Mouse (Mus musculus) C2C12 (cell line): ENCODE measurements around the gene Ssc4d. TPM values are rescaled to one million over a fixed set of nuclear protein-coding genes. Genes with fewer than 3 reads are reported as not detected.

Experiments
- H3K27me3 ChIP-seq: one replicate; pipeline ENCODE4 v1.6.1; 2011; ENCODE audit not compliant: control insufficient read depth, insufficient read depth, insufficient read length
- H3K36me3 ChIP-seq: one replicate; pipeline ENCODE4 v1.6.1; 2011; ENCODE audit not compliant: control insufficient read depth, insufficient read depth
- H3K4me3 ChIP-seq: one replicate; pipeline ENCODE4 v1.5.1; 2011; ENCODE audit warnings: mild to moderate bottlenecking, control low read depth; ENCODE audit not compliant: poor library complexity, insufficient read depth, severe bottlenecking
- H3K79me2 ChIP-seq: one replicate; pipeline ENCODE4 v1.6.1; 2011; ENCODE audit not compliant: control insufficient read depth, insufficient read depth
- H3K79me3 ChIP-seq: one replicate; pipeline ENCODE4 v1.6.1; 2011; ENCODE audit warnings: low read depth, control low read depth
- H3ac ChIP-seq: one replicate; pipeline ENCODE3; 2011; ENCODE audit warnings: low read depth; ENCODE audit not compliant: control insufficient read depth, insufficient read length
- CEBPB ChIP-seq: IDR thresholded peaks from one replicate; pipeline ENCODE4 v1.6.1; 2011; ENCODE audit warnings: low read depth, mild to moderate bottlenecking, control low read depth, moderate library complexity
- CTCF ChIP-seq: IDR thresholded peaks from one replicate; pipeline ENCODE4 v1.5.1; 2011; ENCODE audit not compliant: control insufficient read depth, insufficient read depth, insufficient read length
- FOSL1 ChIP-seq: IDR thresholded peaks from one replicate; pipeline ENCODE4 v1.8.0; 2011; ENCODE audit warnings: mild to moderate bottlenecking, low read length; ENCODE audit not compliant: poor library complexity, insufficient read depth, severe bottlenecking
- MAX ChIP-seq: IDR thresholded peaks from one replicate; pipeline ENCODE4 v1.6.1; 2011; ENCODE audit warnings: mild to moderate bottlenecking, control low read depth
- MYOD1 ChIP-seq: IDR thresholded peaks from one replicate; pipeline ENCODE4 v1.6.1; 2011; ENCODE audit warnings: low read depth; ENCODE audit not compliant: control insufficient read depth, insufficient read length
- MYOG ChIP-seq: IDR thresholded peaks from one replicate; pipeline ENCODE4 v1.6.1; 2011; ENCODE audit not compliant: control insufficient read depth, insufficient read length; ENCODE audit errors: extremely low read depth
- USF1 ChIP-seq: IDR thresholded peaks from one replicate; pipeline ENCODE4 v1.6.1; 2011; ENCODE audit warnings: low read depth, mild to moderate bottlenecking, control low read depth, moderate library complexity
- polyA plus RNA-seq: library from polyadenylated mRNA; unstranded; fragments of >200 nt; fragmentation: generic; extraction: Trizol; gene quantifications from one replicate; pipeline ENCODE4 v1.2.1, GENCODE M21; 2012; ENCODE audit warnings: missing spikeins

Ssc4d gene
- polyA plus RNA-seq, 1 experiment: 3.6 TPM

- H3K27me3 ChIP-seq: no peaks in the 10 kb centered on the region
- H3ac ChIP-seq: no peak overlapping the region
- H3K79me2 ChIP-seq: peaks cover 100% of the 10 kb centered on the region
- peaks cover 94% of the 10 kb centered on the region for H3K79me3 ChIP-seq
- H3K36me3 ChIP-seq: peaks cover 80% of the 10 kb centered on the region
- no peak overlapping the region for H3K4me3 ChIP-seq
- TF ChIP-seq MYOG (no peak), CEBPB (no peak), MAX (no peak), USF1 (no peak), FOSL1 (no peak), CTCF (no peak), MYOD1 (no peak)
Measured at GRCm38 (mm10) chr5:135914156-135914555, 60.2 kb downstream of the Ssc4d start.

- H3K36me3 ChIP-seq: peaks cover 80% of the 10 kb centered on the region
- TF ChIP-seq FOSL1 (no peak), MYOD1 (no peak), USF1 (no peak), CEBPB (no peak), MAX (no peak), CTCF (no peak), MYOG (no peak)
Measured at GRCm38 (mm10) chr5:135913201-135913600, 61.1 kb downstream of the Ssc4d start.

GRCm38 (mm10) chr5:135911633-135912220 is 62.6 kb downstream of the Ssc4d start:
- Histone ChIP-seq H3ac (no peak overlapping the region), H3K4me3 (no peak overlapping the region), H3K27me3 (no peaks in the 10 kb centered on the region), H3K36me3 (peaks cover 79% of the 10 kb centered on the region), H3K79me3 (peaks cover 91% of the 10 kb centered on the region), H3K79me2 (peaks cover 100% of the 10 kb centered on the region)
- no peak for TF ChIP-seq MYOD1
- TF ChIP-seq MAX: peak; percentile 25
- TF ChIP-seq FOSL1: peak; percentile 87

More at GRCm38 (mm10) chr5:135913201-135913600, 61.1 kb downstream of the Ssc4d start:
- no peak overlapping the region for H3K4me3 ChIP-seq
- no peaks in the 10 kb centered on the region for H3K27me3 ChIP-seq
- no peak overlapping the region for H3ac ChIP-seq
- peaks cover 92% of the 10 kb centered on the region for H3K79me3 ChIP-seq
- H3K79me2 ChIP-seq: peaks cover 100% of the 10 kb centered on the region

- TF ChIP-seq CEBPB (no peak), MAX (no peak), MYOG (no peak), FOSL1 (no peak), MYOD1 (no peak), CTCF (no peak), USF1 (no peak)
- H3K79me2 ChIP-seq: peaks cover 97% of the 10 kb centered on the region
- H3K36me3 ChIP-seq: peaks cover 79% of the 10 kb centered on the region
- no peaks in the 10 kb centered on the region for H3K27me3 ChIP-seq
- peaks cover 88% of the 10 kb centered on the region for H3K79me3 ChIP-seq
- no peak overlapping the region for H3ac ChIP-seq
- no peak overlapping the region for H3K4me3 ChIP-seq
Measured at GRCm38 (mm10) chr5:135910813-135911212, 63.5 kb downstream of the Ssc4d start.

Other genes with a start within 250 kb of the Ssc4d start
- gene Tmem120a, start 230.1 kb downstream of the Ssc4d start, polyA plus RNA-seq: 75.2 TPM
- gene Styxl1, start 196.1 kb downstream of the Ssc4d start, polyA plus RNA-seq: not detected
- gene Mdh2, start 196.1 kb downstream of the Ssc4d start, polyA plus RNA-seq: 700 TPM
- not detected for gene Srrm3, start 167.6 kb downstream of the Ssc4d start, polyA plus RNA-seq
- gene Hspb1, start 86.6 kb downstream of the Ssc4d start, polyA plus RNA-seq: 638 TPM
- 227 TPM for gene Ywhag, start 39.9 kb downstream of the Ssc4d start, polyA plus RNA-seq
- not detected for gene Zp3, start 5.6 kb upstream of the Ssc4d start, polyA plus RNA-seq
- gene Dtx2, start 20.3 kb upstream of the Ssc4d start, polyA plus RNA-seq: 20.3 TPM
- 0.01 TPM for gene Upk3b, start 64.0 kb upstream of the Ssc4d start, polyA plus RNA-seq
- 0.11 TPM for gene Upk3bl, start 80.0 kb upstream of the Ssc4d start, polyA plus RNA-seq
- gene Rasa4, start 109.4 kb upstream of the Ssc4d start, polyA plus RNA-seq: 37.6 TPM
- gene Polr2j, start 142.1 kb upstream of the Ssc4d start, polyA plus RNA-seq: 206 TPM
- 52.1 TPM for gene Lrwd1, start 161.5 kb upstream of the Ssc4d start, polyA plus RNA-seq
- 7.0 TPM for gene Alkbh4, start 161.6 kb upstream of the Ssc4d start, polyA plus RNA-seq
- gene Orai2, start 196.2 kb upstream of the Ssc4d start, polyA plus RNA-seq: 37.8 TPM
- 53.5 TPM for gene Prkrip1, start 224.4 kb upstream of the Ssc4d start, polyA plus RNA-seq